Mouse (Mus musculus) frontal cortex, postnatal 36 days (tissue): ENCODE results near the gene Sema4f.

ENCODE experiments used
- DNase-seq, 2 experiments: peaks; one replicate each; pipeline ENCODE4 v3.0.0; 2022; ENCODE audit warnings: low spot score in 2 of 2

The Sema4f gene

DNA sequence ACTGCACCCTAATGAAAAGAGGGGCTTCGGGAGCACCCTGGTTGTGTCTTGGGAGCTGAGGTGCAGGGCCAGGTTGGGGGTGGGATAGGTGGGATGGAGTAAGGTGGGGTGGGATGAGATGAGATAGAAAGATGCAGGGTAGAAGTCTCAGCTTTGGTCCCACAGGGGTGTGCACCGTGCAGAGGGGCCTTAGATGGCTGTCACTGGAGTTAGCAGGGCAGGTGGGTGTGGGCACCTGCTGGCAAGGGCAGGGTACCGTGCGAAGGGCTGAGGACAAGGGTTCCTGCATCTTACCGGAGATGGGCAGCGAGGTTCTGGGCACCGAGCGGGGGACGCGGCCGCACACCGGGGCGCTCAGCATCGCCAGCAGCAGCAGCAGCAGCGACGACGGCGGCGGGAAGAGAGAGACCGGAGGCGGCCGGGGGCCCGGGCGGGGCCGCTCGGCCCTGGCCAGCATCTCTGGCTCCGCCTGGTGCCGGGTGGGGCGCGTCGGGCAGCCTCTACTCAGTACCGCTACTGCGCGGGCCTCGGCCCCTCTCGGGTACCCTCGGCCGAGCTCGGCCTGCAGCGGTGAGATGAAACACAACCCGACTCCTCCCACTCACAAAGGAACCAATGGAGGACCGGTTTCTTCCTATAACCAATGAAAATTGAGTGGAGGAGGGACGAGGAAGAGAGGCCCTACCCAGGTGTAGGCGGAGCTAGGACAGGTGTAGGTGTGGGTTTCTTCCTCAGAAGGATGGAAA is at the start of gene Sema4f:
TSS of gene Sema4f (minus strand) at position 603 of the 746 bp plus-strand sequence.
- peak; percentile 74 to 80 for DNase-seq

DNA sequence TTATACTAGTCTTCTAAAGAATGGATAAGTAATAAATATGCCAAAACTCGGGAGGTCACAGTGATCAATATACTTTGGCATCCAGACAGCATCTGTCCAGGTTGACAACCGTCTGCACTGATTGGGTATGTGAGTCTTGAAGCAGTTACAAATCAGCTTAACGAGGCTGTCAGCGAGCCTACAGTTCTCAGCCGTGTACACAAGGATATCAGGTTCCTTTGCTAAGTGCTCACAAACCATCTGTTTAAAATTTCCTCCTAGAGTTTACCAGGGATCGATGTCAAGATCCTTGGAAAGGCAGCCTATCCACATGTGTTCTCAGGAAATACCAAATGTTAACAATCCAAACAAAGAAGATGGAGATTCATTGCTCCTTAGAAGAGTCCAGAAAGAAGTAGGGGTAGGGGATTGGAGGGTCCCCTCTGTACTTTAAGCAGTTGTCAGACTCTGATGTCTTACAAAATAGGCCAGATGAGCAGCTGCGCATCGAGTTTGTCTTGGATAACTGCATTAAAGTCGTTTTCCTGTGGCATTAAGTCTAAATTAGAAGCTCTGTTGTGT is 47.9 kb upstream of the Sema4f start:
- no peak for DNase-seq

DNA sequence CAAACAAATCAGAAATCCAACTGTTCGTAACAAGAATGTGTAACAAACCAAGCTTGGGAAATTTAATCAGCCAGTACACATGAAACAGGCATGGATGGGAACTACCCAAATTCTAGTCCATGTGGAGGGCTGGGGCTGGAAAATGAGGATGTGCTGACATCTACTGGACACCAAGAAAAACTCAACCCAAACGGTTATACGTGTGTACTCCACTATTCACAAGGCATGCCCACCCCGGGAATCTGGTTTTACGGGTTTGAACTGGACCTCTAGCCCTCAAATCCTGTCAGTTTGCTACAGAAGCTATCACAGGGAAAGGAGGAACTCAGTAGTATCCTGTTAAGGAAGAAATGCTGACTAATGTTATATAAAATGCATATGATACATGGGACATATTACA is 31.5 kb upstream of the Sema4f start:
- DNase-seq = peak; percentile 65 to 73

DNA sequence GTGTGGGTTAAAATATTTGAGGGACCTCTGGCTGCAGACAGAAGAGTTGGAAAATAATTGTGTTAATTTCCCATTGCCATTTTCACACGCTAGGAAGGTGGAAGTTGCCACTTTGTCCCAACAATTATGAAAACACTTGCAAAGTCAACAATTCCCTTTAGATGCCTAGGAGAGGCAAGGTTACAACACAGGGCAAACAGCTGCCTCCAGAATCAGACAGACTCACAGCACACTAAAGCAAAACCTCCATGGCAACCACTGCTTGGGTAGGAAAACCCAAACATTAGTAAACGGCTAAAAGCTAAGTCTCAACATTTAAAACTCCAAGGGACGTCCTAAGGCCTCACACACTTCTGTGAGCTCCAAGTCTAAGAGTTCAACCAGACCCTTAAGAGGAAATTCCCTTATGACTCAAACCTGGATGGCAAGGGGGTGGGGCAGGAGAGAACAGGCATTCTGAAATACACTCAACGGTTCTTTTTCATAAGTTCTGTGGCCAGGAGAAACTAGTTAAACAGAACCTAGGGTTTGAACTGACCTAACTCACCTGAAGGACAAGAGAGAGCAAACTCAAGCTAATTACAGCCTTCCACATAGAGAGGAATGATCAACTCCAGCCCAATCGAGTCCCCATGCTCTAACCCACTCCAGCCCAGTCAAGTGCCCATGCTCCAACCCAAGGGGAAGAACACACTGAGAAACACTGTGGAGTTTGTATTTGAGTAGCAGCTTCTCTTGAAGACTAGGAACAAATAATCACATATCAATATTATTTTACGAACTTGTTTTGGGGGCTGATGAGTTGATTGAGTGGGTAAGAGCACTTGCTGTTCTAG is 29.9 kb upstream of the Sema4f start:
- DNase-seq = no peak

DNA sequence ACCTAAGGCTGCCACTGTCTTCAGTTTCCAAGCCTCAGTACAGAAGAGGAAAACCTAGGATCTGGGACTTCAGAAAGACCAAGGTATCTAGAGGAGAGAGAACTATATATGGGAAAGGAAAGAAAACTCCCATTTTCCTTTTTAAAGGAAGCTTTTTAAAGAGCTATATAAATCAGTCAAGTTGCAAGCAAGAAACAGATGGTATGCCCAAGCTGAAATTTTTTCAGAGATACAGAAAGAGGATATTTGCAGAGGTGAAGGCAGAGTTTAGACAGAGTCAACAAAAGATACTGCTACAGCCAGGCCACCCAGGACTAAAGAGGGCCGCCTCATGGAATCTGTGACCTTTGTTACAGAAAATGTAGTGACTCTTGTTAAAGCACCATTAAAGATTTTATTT is 22.1 kb upstream of the Sema4f start:
- no peak for DNase-seq

DNA sequence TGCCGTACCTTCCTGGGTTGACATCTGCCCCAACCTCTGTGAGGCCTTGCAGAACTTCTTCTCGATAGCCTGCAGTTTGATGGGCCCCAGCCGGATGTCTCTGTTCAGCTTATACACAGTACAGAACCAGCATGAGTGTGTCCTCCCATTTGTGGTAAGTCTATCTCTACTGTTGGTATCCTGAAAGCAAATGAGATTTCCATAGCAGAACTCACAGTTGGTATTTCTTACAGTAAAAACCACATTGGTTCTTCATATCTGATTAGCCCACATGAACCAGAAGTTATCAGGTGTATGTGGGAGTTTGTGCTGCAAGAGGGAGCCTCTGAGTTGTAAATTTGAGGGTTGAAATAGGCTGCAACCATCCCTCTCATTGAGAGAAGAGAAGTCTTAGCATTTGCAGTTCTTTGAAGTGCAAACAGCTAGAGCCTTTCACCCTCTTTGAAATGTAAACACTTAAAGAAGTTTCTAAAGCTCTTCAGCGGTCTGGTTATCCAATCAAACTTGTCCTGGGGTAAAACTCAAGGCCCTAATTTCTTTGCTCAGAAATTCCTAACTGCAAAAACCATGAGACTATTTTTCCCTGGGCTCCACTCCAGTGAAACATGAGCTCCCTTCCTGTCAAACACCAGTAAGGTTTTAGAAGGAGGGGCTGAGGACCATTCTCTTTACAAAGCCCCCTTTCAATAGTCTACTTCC is 17.1 kb upstream of the Sema4f start:
- DNase-seq = no peak

DNA sequence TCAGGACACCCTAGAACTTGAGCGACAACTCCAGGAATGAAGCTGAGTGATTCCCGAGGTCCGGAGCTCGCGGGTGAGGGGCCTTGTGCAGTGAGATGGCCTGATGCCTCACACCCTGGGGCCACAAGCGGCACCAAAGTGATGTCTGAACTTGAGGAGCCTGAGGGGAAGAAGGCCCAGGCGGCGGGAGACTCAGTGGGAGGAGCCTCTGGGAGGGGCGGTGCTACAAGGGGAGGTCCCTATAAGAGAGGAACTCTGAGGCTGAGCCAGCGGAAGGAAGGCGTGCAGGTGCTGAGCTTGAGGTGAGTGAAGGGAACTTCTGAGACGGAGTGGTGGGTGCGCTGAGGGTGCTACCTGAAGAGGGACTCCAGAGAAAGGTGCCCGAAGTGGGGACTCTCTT is 7.1 kb upstream of the Sema4f start, which contains the start of gene M1ap:
TSS of gene M1ap (plus strand) at position 252 of the 400 bp plus-strand sequence.
- no peak for DNase-seq

DNA sequence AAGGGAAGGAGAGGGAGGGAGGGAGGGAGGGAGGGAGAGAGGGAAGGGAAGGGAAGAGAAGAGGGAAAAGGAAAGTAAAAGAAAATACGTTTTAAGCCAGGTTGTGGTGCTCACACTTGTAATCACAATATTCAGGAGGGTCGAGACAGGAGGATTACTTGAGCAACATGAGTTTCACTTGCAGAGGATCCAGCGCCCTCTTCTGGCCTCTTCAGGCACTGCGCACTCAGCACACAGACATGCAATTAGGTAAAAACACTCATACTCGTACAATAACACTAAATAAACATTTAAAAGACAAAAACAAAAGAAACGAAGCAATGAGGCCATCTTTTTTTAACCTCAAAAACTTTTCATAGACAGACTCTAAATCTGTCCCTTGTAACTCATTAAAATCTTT is 6.2 kb upstream of the Sema4f start:
- no peak for DNase-seq

DNA sequence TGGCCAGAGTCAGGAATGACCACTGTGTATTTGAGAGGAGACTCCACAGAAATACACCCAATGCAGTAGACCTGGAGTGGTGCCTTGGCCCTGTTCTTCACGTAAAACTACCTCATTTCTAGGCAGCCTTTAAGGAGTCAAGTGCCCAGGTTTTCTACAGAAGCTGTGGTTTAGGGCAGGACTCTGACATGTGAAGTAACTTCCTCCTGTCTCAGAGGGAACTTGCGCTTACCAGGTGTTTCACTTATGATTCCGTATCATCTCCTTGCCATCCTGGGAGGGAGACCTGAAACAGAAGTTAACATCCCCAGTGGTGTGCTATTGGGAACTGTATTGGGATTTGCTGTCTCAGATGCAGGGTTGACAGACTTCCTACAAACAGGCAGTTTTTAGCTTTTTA is 1.2 kb upstream of the Sema4f start:
- no peak for DNase-seq

DNA sequence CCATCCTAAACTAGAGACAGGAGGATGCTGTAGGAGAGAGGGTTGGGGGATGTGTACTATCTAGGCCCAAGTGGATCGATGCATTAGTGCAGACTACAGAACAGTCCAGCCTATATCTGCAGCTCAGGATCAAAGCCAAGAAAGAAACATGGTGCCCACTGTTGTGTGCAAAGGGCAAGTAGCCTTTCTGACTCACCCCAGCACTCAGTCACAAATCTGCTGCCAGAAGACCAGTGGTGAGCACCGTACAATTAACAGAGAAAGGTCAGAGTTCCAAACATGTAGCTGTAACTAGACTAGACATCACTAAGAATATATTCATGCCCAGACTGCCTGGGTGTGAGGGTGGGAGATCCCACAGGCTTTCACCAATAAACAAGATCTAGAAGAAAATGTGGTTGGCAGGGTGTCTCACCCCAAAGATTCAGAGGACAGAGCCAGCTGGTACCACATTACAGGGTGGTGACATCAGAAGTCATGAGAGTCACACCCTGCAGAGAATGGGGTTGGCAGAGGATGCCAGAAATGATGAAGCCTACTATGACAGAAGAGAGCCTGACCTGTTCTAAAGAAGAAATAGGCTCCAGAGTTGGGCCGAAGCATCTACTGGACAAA is 4.8 kb downstream of the Sema4f start:
- DNase-seq = no peak

DNA sequence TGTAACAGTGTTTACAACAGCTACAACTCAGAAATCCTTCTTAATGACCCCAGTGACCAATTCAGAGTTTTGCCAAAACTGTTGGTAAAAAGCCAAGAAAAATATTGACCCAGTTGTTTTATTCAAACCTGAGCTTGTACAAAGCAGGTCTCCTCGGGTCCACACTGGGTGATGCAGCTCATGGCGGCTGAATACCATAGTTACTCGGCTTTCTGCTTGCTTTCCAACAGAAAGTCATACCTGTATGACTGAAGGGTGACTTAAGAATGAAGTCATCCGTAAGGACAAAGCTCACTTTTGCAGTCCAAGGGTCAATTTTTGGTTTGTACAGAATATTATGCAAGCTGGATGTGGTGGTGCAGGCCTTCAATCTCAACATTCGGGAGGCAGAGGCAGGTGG is 12.0 kb downstream of the Sema4f start:
- DNase-seq = no peak

DNA sequence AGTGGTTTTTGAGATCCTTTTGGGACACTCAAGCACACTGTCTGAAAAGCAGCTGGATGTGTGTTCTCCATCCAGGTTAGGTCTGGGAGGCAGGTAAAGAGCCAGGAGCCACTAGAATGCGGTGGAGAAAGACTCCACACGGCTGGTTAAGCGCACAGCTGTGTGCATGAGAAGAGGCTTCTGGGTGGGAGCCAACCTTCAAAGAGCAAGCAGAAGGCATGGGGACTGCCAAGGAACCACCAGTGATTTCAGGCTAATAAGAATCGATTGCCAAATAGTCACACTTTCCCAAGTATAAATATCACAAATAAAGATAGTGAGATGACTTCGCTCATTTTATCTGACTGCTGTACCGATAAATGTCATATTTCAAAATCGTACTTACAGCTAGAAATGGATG is 13.0 kb downstream of the Sema4f start:
- no peak for DNase-seq

DNA sequence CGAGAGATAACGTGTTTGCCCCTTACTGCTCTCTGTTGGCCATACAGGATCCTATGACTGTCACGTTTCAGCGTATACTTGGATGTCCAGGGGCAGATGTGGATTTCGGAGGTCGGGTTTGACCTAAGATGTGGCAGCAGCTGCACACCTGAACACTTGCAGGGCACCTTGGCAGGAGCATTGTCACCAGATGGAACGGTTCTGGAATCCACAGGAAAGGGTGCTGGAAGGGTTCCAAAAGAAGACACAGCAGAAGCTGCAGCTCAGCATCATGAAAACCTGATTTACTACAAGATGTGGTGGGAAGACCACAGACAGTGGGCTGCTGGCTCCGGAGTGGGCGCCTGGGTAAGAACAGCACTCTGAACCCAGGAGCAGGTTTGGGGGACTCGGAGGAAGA is 13.5 kb downstream of the Sema4f start:
- no peak for DNase-seq

DNA sequence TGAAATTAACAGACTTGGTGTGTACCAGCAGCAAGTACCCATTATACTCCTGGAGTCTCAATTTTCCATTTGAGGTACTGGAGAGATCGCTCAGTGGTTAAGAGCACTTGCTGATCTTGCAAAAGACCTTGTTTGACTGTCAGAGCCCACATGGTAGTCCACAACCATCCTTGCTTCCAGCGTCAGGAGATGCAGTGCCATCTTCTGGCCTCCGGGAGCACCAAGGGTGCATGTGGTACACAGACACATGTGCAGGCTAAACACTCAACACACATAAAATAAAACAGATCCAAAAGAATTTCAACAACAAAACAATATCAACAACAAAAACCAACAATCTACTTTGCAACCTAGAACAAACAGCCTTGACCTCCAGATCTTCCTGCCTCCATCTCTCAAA is 14.6 kb downstream of the Sema4f start:
- DNase-seq = no peak

DNA sequence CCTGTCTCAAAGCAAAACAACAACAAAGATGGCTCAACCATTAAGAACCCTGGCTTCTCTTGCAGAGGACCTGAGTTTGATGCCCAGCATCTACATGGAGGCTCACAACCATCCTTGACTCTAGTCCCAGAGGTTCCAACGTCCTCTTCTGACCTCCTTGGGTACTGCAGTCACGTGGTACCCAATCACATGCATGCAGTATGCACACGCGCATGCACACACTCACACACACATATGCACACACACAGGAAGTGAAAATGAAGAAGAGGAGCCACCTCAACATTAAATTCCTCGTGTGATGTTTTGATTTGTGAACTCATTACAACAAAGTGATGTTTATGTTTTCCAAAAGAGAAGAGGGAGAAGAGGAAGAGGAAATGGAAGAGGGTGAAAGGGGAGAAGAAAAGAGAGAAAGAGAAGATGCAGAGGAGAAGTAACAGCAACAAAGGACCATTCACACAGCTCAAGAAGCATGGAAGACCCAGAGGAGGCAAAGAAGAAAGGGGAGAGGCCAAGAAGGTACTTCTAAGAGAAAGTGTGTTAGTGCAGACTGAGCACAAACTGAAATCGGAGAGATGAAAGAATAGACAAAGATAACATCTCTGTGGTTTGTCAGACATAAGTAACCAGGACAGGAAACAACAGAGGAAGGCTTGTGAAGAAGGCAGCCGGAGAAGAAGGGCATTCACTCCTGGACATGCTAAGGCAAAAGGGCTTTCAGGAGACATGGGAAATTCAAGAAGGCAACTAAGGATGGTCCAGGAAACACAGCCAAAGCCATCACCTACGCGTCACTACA is 17.9 kb downstream of the Sema4f start:
- DNase-seq = no peak

DNA sequence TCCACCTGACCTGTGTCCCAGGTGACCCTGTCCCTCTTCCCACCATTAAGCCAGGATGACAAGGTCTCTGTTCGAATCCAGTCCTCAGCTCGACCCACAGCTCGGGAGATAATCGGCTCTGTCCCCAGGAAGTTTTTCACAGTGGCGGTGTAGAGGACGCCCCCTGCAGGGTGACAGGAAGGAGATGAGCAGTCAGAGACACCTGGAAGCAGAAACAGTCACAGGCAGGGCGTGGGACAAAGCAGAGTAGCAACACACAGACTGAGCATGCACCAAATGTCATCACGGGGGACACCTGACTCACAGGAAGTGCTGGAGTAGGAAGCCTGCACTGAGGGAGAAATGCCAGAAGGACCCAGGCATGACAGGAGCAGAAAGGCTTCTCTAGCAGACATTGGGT is 20.0 kb downstream of the Sema4f start:
- DNase-seq = no peak

DNA sequence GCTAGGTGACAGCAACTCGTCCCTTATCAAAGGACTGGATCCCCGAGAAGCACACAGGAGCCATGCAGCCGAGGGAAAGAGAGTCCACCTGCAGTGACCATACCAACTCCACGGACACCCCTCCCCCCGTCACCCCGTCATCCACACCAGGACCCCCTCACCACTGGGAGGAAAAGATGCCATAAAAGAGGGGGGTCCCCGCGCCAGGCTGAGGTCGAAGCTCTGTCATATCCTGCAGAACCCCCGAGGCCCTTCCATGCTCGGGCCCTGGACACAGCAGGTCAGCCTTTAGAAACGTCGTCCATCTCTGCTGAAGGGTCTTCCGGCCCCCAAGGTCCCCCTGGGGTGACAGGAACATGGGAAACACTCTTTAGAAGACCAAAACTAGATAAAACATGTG is 21.2 kb downstream of the Sema4f start:
- DNase-seq = no peak

DNA sequence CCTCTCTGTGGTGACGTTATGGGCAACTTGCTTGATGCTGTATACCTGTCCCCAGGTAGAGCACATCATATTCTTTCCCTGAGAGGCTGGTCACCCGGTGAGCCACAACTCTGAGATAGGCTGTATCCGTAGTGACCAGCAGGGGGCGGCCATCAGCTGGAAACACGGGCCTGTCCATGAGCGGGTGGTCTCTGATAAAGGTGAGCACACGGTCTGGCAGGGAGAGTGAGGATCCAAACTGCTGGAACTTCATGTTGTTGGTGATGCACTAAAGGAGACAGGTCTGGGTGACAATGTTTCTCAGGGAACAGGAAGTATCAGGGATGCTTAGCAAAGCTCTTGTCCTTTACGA is 21.8 kb downstream of the Sema4f start:
- DNase-seq = peak; percentile 45 to 57

DNA sequence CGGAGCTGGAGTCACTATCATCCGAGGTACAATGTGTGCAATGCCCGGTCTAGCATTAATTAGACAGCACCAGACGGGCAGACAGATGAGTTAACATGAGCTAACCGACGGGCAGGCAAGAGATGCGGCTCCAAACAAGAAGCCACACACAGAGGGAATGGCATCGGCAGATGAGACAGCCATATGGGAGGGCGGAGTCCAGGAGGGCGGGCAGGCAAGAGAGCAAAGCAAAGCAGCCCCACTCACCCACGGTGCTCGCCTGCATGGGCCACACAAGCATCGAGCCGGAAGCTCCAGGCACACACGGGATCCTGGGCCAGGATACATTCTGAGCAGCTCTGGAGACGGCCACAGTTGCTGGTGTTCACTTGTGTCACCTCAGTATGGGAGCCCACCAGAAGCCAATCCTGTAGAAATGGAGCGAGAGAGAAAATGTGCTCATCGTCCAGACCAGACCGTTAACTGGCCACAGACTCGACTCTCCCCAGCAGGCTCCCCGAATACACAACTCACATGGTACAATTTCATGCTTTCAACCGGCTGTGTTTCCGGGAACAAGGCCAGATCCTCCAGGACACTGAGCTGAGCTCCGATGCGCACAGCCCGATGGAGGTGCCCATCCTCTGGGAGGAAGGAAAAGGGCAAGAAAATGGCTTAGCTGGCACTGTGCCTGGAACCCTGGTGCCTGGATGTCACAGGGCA is 22.3 kb downstream of the Sema4f start:
- peak; percentile 46 to 64 for DNase-seq

DNA sequence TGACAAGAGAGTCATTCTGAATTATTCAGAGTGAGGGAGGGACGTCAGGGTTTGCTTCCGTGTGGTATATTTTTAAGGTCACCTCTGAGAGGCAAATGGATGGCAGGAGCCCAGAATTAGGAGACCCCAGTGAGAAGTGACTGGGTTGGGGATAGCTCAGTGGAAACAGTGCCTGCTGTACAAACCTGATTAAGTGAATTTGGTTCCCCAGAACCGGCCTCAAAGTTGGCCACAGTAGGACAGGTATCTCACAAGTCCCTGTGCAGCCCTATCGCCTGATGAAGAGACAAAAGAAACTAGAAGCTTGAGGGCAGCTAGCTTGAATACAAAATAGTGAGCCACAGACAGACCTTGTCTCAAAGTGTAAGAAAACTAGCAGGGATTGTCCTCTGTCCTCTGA is 23.1 kb downstream of the Sema4f start:
- no peak for DNase-seq
